Mouse (Mus musculus): ENCODE data around the gene Actr5. TPM values are rescaled to one million over a fixed set of nuclear protein-coding genes. Genes with fewer than 3 reads are reported as not detected.

The Actr5 gene
- total and polyA plus RNA-seq, 3 experiments, result 17.0 to 20.8 TPM; not detected in 1

- peaks cover 0 to 52% of the 10 kb centered on the region in 2 experiments; a peak in 2 of 4 replicates for H3K4me1 ChIP-seq (ENCODE audit: control insufficient read depth in 1 of 2, insufficient read depth in 2 of 2, low read length in 2 of 2)
- no peak overlapping the region for H3K4me3 ChIP-seq (ENCODE audit: control insufficient read depth in 1 of 2, insufficient read depth in 1 of 2, low read depth in 2 of 2, low read length in 2 of 2)
- DNase-seq (ENCODE audit: low read depth, low spot score), result peak; percentile 67
- H3K9me3 ChIP-seq (replicated peaks; ENCODE audit: insufficient read depth, low read length), result no peaks in the 10 kb centered on the region
- no peak overlapping the region for H3K27ac ChIP-seq (ENCODE audit: control insufficient read depth, low read depth, low read length)
- no peak overlapping the region for H3K9ac ChIP-seq (ENCODE audit: control insufficient read depth, low read depth, low read length, poor library complexity, severe bottlenecking)
- H3K79me2 ChIP-seq (ENCODE audit: control insufficient read depth, insufficient read depth, low read length, poor library complexity), result no peaks in the 10 kb centered on the region
- peaks cover 0 to 24% of the 10 kb centered on the region in 2 experiments; a peak in 2 of 4 replicates for H3K36me3 ChIP-seq (ENCODE audit: control insufficient read depth in 1 of 2, insufficient read depth in 2 of 2, low read length in 2 of 2)
- H3K27me3 ChIP-seq (ENCODE audit: control insufficient read depth in 1 of 2, insufficient read depth in 2 of 2, low read length in 2 of 2), result no peaks in the 10 kb centered on the region; a peak in 1 of 4 replicates
- TF ChIP-seq MXI1 (IDR thresholded peaks at IDR 0.05; ENCODE audit: low read depth, low read length) (0 out of 2 replicates have a peak, but pooled peaks have one; percentile 41), E2F4 (IDR thresholded peaks at IDR 0.05; ENCODE audit: borderline replicate concordance, low read depth, low read length) (no peak), SIN3A (IDR thresholded peaks at IDR 0.05; ENCODE audit: low read length) (peak; percentile 71), ZKSCAN1 (IDR thresholded peaks at IDR 0.05; ENCODE audit: low read depth, low read length) (no peak), HCFC1 (IDR thresholded peaks at IDR 0.05; ENCODE audit: low read depth, low read length) (no peak), TAL1 (IDR thresholded peaks at IDR 0.05; ENCODE audit: low read length) (peak; percentile 90), TCF12 (IDR thresholded peaks at IDR 0.05; ENCODE audit: low read depth, low read length) (peak; percentile 91), ETS1 (IDR thresholded peaks at IDR 0.05; ENCODE audit: low read depth, low read length) (peak; percentile 53), GATA1 (IDR thresholded peaks at IDR 0.05; ENCODE audit: low read depth, low read length) (peak; percentile 94), SMC3 (IDR thresholded peaks at IDR 0.05; ENCODE audit: low read depth, low read length) (no peak), USF1 (IDR thresholded peaks at IDR 0.05; ENCODE audit: low read depth, low read length) (peak; percentile 89), RCOR1 (IDR thresholded peaks at IDR 0.05; ENCODE audit: low read depth, low read length) (peak; percentile 19; the same call in 1 of the 2 replicates), EP300 (IDR thresholded peaks at IDR 0.05; ENCODE audit: low read depth in 1 of 2, low read length in 2 of 2) (peak; percentile 80 to 91)
These were observed 39.9 kb upstream of the Actr5 start for GRCm38 (mm10) chr2:158584621-158585358.

GRCm38 (mm10) chr2:158588524-158589271 lies 36.0 kb upstream of the Actr5 start:
- Histone ChIP-seq H3K27me3 (ENCODE audit: control insufficient read depth in 1 of 2, insufficient read depth in 2 of 2, low read length in 2 of 2) (no peaks in the 10 kb centered on the region; a peak in 1 of 4 replicates), H3K79me2 (ENCODE audit: control insufficient read depth, insufficient read depth, low read length, poor library complexity) (no peaks in the 10 kb centered on the region), H3K36me3 (ENCODE audit: control insufficient read depth in 1 of 2, insufficient read depth in 2 of 2, low read length in 2 of 2) (peaks cover 0 to 9% of the 10 kb centered on the region in 2 experiments; a peak in 2 of 4 replicates), H3K4me1 (ENCODE audit: control insufficient read depth in 1 of 2, insufficient read depth in 2 of 2, low read length in 2 of 2) (peaks cover 0 to 27% of the 10 kb centered on the region in 2 experiments; a peak in 2 of 4 replicates), H3K27ac (ENCODE audit: control insufficient read depth, low read depth, low read length) (no peak overlapping the region), H3K9ac (ENCODE audit: control insufficient read depth, low read depth, low read length, poor library complexity, severe bottlenecking) (no peak overlapping the region), H3K9me3 (replicated peaks; ENCODE audit: insufficient read depth, low read length) (no peaks in the 10 kb centered on the region), H3K4me3 (ENCODE audit: control insufficient read depth in 1 of 2, insufficient read depth in 1 of 2, low read depth in 2 of 2, low read length in 2 of 2) (no peak overlapping the region)
- no peak for DNase-seq (ENCODE audit: low read depth, low spot score)
- TF ChIP-seq USF1 (IDR thresholded peaks at IDR 0.05; ENCODE audit: low read depth, low read length), result no peak
- TF ChIP-seq BHLHE40 (IDR thresholded peaks at IDR 0.05; ENCODE audit: borderline replicate concordance, low read depth, low read length), result no peak
- TF ChIP-seq MAX (IDR thresholded peaks at IDR 0.05; ENCODE audit: low read length), result no peak
- no peak for TF ChIP-seq CHD1 (IDR thresholded peaks at IDR 0.05; ENCODE audit: low read depth, low read length)
- TF ChIP-seq HCFC1 (IDR thresholded peaks at IDR 0.05; ENCODE audit: low read depth, low read length), result no peak
- TF ChIP-seq MXI1 (IDR thresholded peaks at IDR 0.05; ENCODE audit: low read depth, low read length), result no peak
- no peak for TF ChIP-seq CHD2 (IDR thresholded peaks at IDR 0.05; ENCODE audit: low read length)
- no peak for TF ChIP-seq EP300 (IDR thresholded peaks at IDR 0.05; ENCODE audit: low read depth in 1 of 2, low read length in 2 of 2)
- TF ChIP-seq POLR2A (IDR thresholded peaks at IDR 0.05; ENCODE audit: control insufficient read depth in 1 of 2, insufficient read depth in 1 of 2, low read depth in 1 of 2, low read length in 2 of 2, poor library complexity in 1 of 2), result no peak
- no peak for TF ChIP-seq E2F4 (IDR thresholded peaks at IDR 0.05; ENCODE audit: borderline replicate concordance, low read depth, low read length)
- no peak for TF ChIP-seq TCF12 (IDR thresholded peaks at IDR 0.05; ENCODE audit: low read depth, low read length)
- TF ChIP-seq JUND (IDR thresholded peaks at IDR 0.05; ENCODE audit: low read depth, low read length), result no peak
- TF ChIP-seq GATA1 (IDR thresholded peaks at IDR 0.05; ENCODE audit: low read depth, low read length), result no peak
- TF ChIP-seq RAD21 (IDR thresholded peaks at IDR 0.05; ENCODE audit: low read depth, low read length), result no peak
- no peak for TF ChIP-seq ZKSCAN1 (IDR thresholded peaks at IDR 0.05; ENCODE audit: low read depth, low read length)
- no peak for TF ChIP-seq ZNF384 (IDR thresholded peaks at IDR 0.05; ENCODE audit: low read depth, low read length)
- no peak for TF ChIP-seq MYB (IDR thresholded peaks at IDR 0.05; ENCODE audit: low read depth, low read length)
- no peak for TF ChIP-seq ZMIZ1 (IDR thresholded peaks at IDR 0.05; ENCODE audit: low read depth, low read length)

Data from MEL (cell line).